ENCODE assay signal across 16 mouse cellular contexts in the genomic region with DNA sequence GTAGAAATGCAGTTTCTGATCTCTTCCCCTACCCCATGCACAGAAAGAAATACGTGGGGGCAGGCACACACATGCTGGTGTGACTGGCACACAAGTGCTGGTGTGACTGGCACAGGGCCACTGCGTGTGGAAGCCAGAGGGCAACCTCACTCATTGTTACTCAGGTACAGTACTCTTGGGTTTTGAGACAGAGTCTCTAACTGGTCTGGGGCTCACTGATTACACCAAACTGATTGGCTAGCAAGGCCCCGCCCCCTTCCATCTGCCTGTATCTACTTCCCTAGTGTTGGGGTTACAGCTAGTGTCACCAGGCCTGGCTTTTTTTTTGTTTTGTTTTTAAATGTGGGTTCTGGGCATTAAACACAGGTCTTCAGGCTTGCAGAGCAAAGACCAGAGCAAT.
A peak's percentile ranks its signal among the peaks of the same experiment; 100 is the strongest.
DNase-seq lines count a peak whose midpoint lies in the region; ATAC-seq and TF ChIP-seq lines count a peak whose summit lies in the region.
"Had no signal": no experiment of that assay in that cellular context is flagged by ENCODE, and none has a peak within 500 bp of the region (broad histone marks: within the 10 kb centered on the region; RNA-seq: fewer than 3 reads in every experiment).

No protein-coding gene starts in this region.

- no peak overlapping the region for H3K4me3 ChIP-seq in heart, adult 2 months
- no peak overlapping the region for H3K4me3 ChIP-seq in spleen, adult 2 months (ENCODE audit: extremely low read depth, insufficient read depth, insufficient read length)
- H3K4me3 ChIP-seq in liver, adult 2 months (ENCODE audit: insufficient read depth, low read depth, low read length), result no peak overlapping the region
- H3K4me3 ChIP-seq in small intestine, adult 2 months (ENCODE audit: low read depth, low read length), result no peak overlapping the region
- H3K4me3 ChIP-seq: megakaryocyte, embryonic 14.5 days; myocyte had no signal

- peak overlapping the region; percentile 30 for H3K27ac ChIP-seq in heart, adult 2 months
- H3K27ac ChIP-seq in spleen, adult 2 months (ENCODE audit: insufficient read depth, low read length), result peak overlapping the region; percentile 12; the same call in 1 of the 2 replicates
- peak overlapping the region; percentile 98 for H3K27ac ChIP-seq in liver, adult 2 months (replicated peaks; ENCODE audit: insufficient read depth, low read depth, low read length)
- 0 out of 2 replicates have a peak overlapping the region, but pooled peaks have one; percentile 3 for H3K27ac ChIP-seq in small intestine, adult 2 months (ENCODE audit: insufficient read depth, low read depth, low read length)

- TF ChIP-seq EP300 in heart, adult 2 months (IDR thresholded peaks at IDR 0.05; ENCODE audit: insufficient read depth, low read depth, low read length), result no peak

- TF ChIP-seq POLR2A in heart, adult 2 months (IDR thresholded peaks at IDR 0.05; ENCODE audit: insufficient read depth, low read depth, low read length), result no peak
- TF ChIP-seq POLR2A in spleen, adult 2 months (IDR thresholded peaks at IDR 0.05; ENCODE audit: low read depth, low read length), result no peak
- no peak for TF ChIP-seq POLR2A in liver, adult 2 months (IDR thresholded peaks at IDR 0.05; ENCODE audit: extremely low read depth, insufficient read depth, low read length)
- no peak for TF ChIP-seq POLR2A in small intestine, adult 2 months (IDR thresholded peaks at IDR 0.05; ENCODE audit: low read depth, low read length)

- ATAC-seq in cerebellum, adult (ENCODE audit: insufficient number of reproducible peaks, low FRiP score, low TSS enrichment), result no peak
- ATAC-seq: forebrain, embryonic 16.5 days had no signal

- intact Hi-C loops in heart, adult 2 months (cut with DNase I), result loop anchor here (5.0 kb wide), 1 partner anchor 66 kb away; a partner anchor contains a TSS
- intact Hi-C loops in gastrocnemius, postnatal 14 days (cut with DNase I; ENCODE audit: low total_unique reads), result no loop called here

- no peak for DNase-seq in heart, adult 2 months
- no peak for DNase-seq in heart, adult 8-10 months (ENCODE audit: low spot score)
- DNase-seq in spleen, adult 2 months (ENCODE audit: low read depth in 1 of 2, low spot score in 2 of 2), result no peak
- no peak for DNase-seq in spleen, postnatal 10 days (ENCODE audit: low spot score in 2 of 2)
- DNase-seq in liver, adult 2 months (ENCODE audit: extremely low read depth, low read depth, low spot score), result peak; percentile 90
- DNase-seq in gastrocnemius, postnatal 14 days, result no peak
- DNase-seq: adrenal gland, adult 2 months; cerebellum, postnatal 36 days; gastrocnemius, postnatal 25 days; heart, postnatal 14 days; right cerebral cortex, postnatal 25 days had no signal

- no peaks in the 10 kb centered on the region for H3K27me3 ChIP-seq in heart, adult 2 months (ENCODE audit: control insufficient read depth, insufficient read depth, low read length)
- no peaks in the 10 kb centered on the region for H3K27me3 ChIP-seq in spleen, adult 2 months (ENCODE audit: control insufficient read depth, insufficient read depth, low read length)
- H3K27me3 ChIP-seq in liver, adult 2 months (ENCODE audit: control insufficient read depth, insufficient read depth, low read length), result no peaks in the 10 kb centered on the region
- H3K27me3 ChIP-seq in small intestine, adult 2 months (ENCODE audit: control insufficient read depth, insufficient read depth, low read length), result no peaks in the 10 kb centered on the region

- 85% methylated on average over 3 of the region's 3 CpGs for WGBS in heart, adult 2 months
- WGBS in spleen, adult 2 months, result 77% methylated on average over 3 of the region's 3 CpGs
- 37% methylated on average over 3 of the region's 3 CpGs for WGBS in liver, adult 2 months
- 90% methylated on average over 3 of the region's 3 CpGs for WGBS in small intestine, adult 2 months

- H3K4me1 ChIP-seq in heart, adult 2 months (ENCODE audit: control insufficient read depth, insufficient read depth, low read length), result peaks cover 7% of the 10 kb centered on the region
- H3K4me1 ChIP-seq in spleen, adult 2 months (ENCODE audit: control insufficient read depth, insufficient read depth, insufficient read length), result no peaks in the 10 kb centered on the region
- H3K4me1 ChIP-seq in liver, adult 2 months (ENCODE audit: control insufficient read depth, insufficient read depth, low read length), result peaks cover 33% of the 10 kb centered on the region
- peaks cover 10% of the 10 kb centered on the region; the same call in 1 of the 2 replicates for H3K4me1 ChIP-seq in small intestine, adult 2 months (ENCODE audit: control insufficient read depth, insufficient read depth, insufficient read length, low read length)
- H3K4me1 ChIP-seq: megakaryocyte, embryonic 14.5 days had no signal

- H3K79me2 ChIP-seq in heart, adult 2 months (replicated peaks; ENCODE audit: control insufficient read depth, insufficient read depth, low read length), result no peaks in the 10 kb centered on the region
- H3K79me2 ChIP-seq in liver, adult 2 months (ENCODE audit: control insufficient read depth, insufficient read depth, low read length), result no peaks in the 10 kb centered on the region

- TF ChIP-seq CTCF in heart, adult 2 months (IDR thresholded peaks at IDR 0.05), result no peak
- TF ChIP-seq CTCF in spleen, adult 2 months (IDR thresholded peaks at IDR 0.05; ENCODE audit: extremely low read depth, insufficient read depth, insufficient read length, insufficient replicate concordance), result no peak
- TF ChIP-seq CTCF in liver, adult 2 months (IDR thresholded peaks at IDR 0.05; ENCODE audit: low read depth, low read length), result 0 out of 2 replicates have a peak, but pooled peaks have one; percentile 21
- TF ChIP-seq CTCF in small intestine, adult 2 months (IDR thresholded peaks at IDR 0.05; ENCODE audit: extremely low read depth, insufficient read length, insufficient replicate concordance, low read depth, low read length), result no peak

- no peaks in the 10 kb centered on the region for H3K36me3 ChIP-seq in heart, adult 2 months (ENCODE audit: control insufficient read depth, insufficient read depth, low read length)
- no peaks in the 10 kb centered on the region for H3K36me3 ChIP-seq in spleen, adult 2 months (ENCODE audit: control insufficient read depth, insufficient read depth, low read length)
- no peaks in the 10 kb centered on the region for H3K36me3 ChIP-seq in liver, adult 2 months (ENCODE audit: control insufficient read depth, insufficient read depth, low read length)
- no peaks in the 10 kb centered on the region for H3K36me3 ChIP-seq in small intestine, adult 2 months (ENCODE audit: control insufficient read depth, insufficient read depth, low read length)

- H3K9ac ChIP-seq in heart, adult 2 months (ENCODE audit: low read depth, low read length), result no peak overlapping the region
- peak overlapping the region; percentile 51 for H3K9ac ChIP-seq in liver, adult 2 months (ENCODE audit: low read depth, low read length)

Comparison
In these comparisons a context has a peak if more than half of its experiments do, and no peak if none do; other contexts are left out.
1. H3K27ac ChIP-seq: peak in every context shown above with its lines; median percentile 98 in liver, adult 2 months; 30 in heart, adult 2 months; 12 in spleen, adult 2 months; 3 in small intestine, adult 2 months.